Mouse (Mus musculus) inflammation-experienced regulatory T-cells, adult 6 months (primary cell): Measurements from ENCODE around the gene Tmem87a. TPM values are rescaled to one million over a fixed set of nuclear protein-coding genes. Genes with fewer than 3 reads are reported as not detected.
A peak's percentile ranks its signal among the peaks of the same experiment; 100 is the strongest.

Experiments used
- ATAC-seq: one replicate; pipeline ENCODE4 v1.8.0; 2017
- polyA plus RNA-seq, 3 experiments: library from polyadenylated mRNA; unstranded; fragments of 100-300 nt; shearing (Covaris generic); gene quantifications; one replicate each; pipeline ENCODE4 v1.2.1; 2017

The Tmem87a gene
- 10 to 100 TPM; 18.9 to 28.3 (median 24.6) TPM for polyA plus RNA-seq

- ATAC-seq = peak; percentile 96
These were observed at the start of gene Tmem87a for GRCm38 (mm10) chr2:120403986-120404822. Tmem87a (minus strand) TSS chr2:120404113.

DNA sequence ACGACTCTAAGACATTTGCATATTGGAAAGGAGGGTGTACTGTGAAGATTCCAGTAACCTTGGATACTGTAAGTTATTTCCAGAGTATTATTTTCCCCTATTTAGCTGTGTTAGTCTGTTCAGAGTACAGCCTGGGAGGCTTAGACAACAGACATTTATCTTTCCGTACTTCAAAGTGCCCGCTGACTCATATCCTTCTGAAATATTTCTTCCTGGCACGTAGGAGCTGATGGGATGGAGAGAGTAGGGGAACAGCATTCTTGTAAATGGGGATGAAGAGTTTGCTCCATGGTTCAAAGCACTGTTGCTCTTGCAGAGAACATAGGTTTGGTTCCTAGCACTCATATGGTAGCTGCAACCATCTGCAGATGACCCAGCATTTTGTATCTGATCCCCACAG lies 48.7 kb upstream of the Tmem87a start:
- ATAC-seq = no peak

DNA sequence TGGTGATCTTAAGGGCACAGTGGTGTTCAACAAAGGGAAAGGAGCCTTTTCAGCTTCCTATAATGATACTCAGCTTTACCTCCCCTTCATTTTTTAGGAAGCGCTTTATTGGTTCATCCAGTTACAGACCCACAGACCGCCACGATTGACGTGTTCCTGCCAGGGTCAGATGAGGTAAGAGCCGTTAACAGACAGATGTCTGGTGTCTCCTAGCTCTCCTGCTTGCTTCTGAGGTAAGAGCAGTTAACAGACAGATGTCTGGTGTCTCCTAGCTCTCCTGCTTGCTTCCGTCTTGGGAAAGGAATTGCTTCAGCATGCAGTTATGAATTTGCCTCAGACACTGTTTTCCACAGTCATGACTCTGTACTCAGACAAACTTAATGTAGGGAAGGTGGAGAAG lies 46.8 kb upstream of the Tmem87a start:
- no peak for ATAC-seq

GRCm38 (mm10) chr2:120447306-120447705 lies 43.4 kb upstream of the Tmem87a start:
- no peak for ATAC-seq

- no peak for ATAC-seq
These were observed 42.5 kb upstream of the Tmem87a start for GRCm38 (mm10) chr2:120446373-120446772.

DNA sequence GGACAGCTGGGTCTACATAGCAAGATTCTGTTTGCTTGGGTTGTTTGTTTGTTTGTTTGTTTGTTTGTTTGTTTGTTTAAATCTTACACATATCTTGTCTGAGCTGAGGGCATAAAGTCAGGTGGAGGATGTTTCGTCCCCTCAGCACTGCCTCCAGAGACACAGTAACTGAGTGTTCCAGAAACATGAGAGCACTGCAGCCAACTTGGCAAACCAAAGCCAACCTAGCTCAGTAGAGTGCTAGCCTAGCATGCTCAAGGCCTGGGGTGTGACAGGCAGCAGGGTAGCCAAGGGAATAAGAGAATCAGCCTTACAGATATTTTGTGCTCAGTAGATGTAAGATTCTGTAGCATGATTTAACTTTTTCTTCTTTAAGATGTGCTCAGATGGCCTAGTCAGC lies 40.6 kb upstream of the Tmem87a start:
- no peak for ATAC-seq

DNA sequence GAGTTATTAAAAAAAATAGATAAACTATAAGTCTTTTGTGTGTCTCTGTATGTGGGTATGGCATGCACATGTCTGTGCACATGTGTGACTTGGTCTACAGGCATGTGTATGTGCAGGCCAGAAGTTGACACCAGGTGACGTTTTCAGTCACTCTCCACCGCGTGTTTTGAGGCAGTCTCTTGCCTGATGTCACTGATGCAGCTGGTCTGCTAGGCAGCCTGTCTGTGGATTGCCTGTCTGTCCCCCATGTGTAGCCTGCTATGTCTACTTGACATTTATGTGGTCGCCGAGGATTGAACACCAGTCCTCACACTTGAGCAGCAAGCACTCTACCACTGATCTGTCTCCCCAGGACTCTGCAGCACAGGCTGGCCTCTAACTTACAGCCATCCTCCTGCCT lies 20.5 kb upstream of the Tmem87a start:
- ATAC-seq = no peak

DNA sequence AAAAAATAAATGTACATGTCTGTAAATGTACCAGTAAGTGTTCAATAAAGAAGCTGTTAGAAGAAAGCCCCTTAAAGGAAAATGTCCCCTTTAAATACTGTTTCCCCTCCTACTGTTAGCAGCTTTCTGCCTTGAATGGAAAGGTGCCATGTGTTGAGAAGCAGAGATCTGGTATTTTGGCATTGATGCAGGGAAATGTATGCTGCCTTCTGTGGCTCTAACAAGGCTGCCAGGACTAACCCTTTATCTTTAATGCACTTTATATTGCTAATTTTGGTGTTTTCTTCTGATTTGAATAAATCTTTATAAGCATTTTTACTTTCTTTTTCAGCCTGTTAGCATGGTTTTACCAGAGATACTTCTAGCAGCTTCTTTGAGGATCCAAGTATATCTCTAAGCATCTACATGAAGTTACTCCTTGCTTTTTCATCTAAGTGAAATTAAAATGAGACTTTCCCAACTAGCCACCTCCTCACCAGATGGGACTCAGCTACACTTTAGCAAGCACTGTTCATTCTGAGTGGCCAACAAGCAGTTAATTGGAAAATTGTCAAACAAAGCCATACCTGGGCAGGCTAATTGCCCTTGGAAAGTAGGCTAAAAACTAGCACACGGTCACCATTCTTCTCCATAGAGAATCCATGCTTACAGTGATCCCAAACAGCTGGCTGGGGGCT lies 11.0 kb upstream of the Tmem87a start:
- no peak for ATAC-seq

DNA sequence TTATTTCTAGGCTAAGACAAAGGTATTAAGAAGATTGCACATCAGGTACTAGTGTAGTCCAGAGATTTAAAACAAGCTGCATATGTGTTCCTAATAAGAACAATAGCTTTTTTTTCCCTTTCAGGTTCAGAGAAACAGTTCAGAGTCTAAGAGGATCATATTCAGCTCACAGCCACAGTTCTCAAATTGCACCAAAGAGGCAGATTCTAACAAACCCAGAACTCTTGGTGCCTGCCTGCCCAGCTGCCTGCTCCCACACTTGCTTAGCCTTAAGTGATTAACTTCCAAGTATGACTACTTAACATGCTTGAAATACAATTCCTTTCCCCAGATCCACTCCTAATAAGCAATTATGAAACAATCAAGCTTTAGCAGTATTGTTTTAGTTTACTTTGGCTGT lies 10.2 kb upstream of the Tmem87a start:
- ATAC-seq = no peak

DNA sequence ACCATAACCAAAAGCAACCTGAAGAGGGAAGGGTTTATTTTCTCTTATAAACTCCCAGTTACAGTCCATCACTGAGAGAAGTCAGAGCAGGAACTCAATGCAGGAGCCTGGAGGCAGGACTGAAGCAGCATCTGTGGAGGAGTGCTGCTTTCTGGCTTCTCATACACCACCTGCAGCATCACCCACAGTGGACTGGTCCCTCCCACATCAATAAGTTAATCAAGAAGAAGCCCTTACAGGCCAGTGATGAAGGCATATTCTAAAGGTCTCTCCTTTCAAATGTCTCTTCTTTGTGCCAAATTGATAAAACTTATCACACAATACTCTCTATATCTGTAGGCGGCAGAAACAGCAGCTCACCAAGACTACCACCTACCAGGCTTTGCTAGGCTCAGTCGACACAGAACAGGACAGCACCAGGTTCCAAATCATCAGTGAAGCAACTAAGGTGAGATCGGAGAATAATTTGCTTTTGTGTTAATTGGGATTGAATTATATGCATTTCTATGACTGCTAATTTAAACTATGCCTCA lies 7.2 kb upstream of the Tmem87a start:
- no peak for ATAC-seq

GRCm38 (mm10) chr2:120404823-120405765 lies 1.2 kb upstream of the Tmem87a start:
- no peak for ATAC-seq

- no peak for ATAC-seq
These were observed 294 bp downstream of the Tmem87a start, which contains the start of gene Ganc for GRCm38 (mm10) chr2:120403653-120403985. Ganc (plus strand) TSS chr2:120403896.

DNA sequence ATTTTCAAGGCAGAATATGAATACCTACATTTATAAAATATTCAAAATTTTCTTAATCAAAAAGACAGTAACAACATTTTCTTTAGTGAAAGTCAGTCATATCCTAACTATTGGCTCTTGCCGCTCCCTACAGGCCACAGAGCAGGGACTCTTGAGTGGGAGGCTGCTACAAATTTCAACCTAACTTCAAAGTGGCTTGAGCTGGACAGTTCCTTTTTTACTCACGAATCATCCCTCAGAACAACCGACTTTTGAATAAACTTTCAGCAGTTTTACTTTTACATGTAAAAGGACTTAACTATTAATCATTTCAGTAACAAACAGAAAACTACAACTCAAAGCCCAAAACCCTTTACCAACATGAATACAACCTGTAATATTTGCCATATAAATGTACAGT lies 1.1 kb downstream of the Tmem87a start:
- no peak for ATAC-seq

DNA sequence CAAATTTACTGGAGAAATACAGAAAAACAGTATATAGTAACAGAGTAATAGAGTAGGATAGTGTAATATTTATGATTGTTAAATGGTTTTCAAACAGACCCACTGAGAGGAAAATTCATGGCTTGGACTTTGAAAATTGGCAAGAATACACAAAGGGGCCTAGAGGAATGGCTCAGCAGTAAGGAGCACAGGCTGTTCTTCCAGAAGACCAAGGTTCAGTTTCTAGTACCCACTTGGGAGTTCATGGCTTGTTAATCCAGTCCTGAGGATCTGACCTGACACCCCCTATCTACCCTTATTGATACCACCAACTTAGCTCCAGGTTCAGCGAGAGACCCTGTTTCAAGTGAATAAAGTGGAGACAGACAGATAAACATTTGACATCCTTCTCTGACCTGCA lies 6.0 kb downstream of the Tmem87a start:
- ATAC-seq = no peak

DNA sequence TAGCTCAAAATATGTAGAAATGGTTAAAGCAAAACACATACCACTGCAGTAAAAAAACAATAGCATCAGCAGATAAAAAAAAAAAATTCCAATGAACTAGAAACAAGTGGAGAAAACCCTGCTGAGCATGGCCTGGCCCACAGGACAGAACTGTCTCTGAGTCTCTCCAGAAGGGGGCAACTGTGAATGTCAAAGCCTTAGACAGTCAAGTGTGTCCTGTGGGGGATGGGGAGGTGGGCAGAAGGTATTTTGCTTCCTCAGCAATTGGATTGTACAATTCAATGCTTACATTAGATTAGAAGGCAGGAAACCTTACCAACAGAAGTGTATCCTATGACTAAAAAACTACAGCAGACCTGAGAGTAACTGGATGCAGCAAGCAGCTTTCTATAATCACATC lies 11.5 kb downstream of the Tmem87a start:
- no peak for ATAC-seq

GRCm38 (mm10) chr2:120390934-120391333 lies 13.0 kb downstream of the Tmem87a start:
- ATAC-seq = no peak

DNA sequence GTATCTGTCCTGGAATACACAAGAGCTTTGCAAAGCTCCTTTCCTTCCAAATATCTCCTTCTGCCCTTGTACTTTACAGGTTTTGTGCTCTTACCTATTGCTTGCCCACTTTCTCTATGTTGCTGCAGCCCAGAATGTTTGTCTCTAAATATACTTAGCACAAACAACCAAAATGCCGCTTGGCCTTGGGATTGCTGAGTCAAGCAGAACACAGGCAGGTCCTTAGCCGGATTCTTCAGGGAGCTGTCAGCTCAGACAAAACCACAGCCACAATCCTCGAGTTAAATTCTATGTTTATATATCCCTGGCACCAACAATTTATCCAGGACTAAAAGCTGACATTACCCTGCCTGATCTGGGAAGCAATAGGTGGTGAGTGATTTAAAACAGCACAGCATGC lies 14.5 kb downstream of the Tmem87a start:
- ATAC-seq = no peak

DNA sequence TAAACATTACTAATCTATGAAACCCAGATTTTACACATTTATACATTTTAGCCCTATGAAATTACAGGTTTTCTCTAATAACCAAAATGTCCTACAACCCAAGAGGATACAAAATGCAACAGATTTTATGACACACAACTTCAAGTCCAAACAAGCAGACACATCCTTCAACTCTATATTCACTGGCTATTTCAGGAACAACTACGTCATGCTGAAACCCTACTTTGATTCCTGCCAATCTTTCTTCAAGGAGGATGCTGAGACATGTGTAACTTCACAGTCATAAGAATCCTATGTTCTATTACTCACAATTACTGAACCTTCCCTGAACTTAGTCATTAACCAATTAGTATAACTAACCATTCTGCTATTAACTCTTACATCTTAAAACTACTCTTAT lies 16.6 kb downstream of the Tmem87a start:
- ATAC-seq = no peak

DNA sequence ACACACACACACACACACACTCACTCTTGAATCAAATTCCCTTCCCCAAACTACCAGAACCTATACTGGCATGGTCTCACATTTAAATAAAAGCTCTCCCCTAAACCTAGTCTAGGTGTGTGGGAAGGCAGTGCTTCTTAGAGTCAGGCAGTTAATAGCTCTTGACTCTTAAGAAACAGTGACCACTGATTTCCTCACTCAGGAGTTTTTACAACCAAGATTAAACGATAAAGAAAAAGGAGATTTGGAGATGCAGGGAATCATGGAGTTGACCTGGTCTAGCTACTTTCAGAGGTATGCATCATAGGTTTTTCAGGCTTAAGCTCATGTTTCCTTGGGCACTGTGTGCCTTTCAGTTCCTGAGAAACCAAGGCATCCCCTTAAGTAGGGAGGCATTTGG lies 17.6 kb downstream of the Tmem87a start:
- no peak for ATAC-seq

GRCm38 (mm10) chr2:120373858-120374257 lies 30.1 kb downstream of the Tmem87a start:
- no peak for ATAC-seq

GRCm38 (mm10) chr2:120367416-120368207 lies 36.3 kb downstream of the Tmem87a start:
- ATAC-seq = no peak

- ATAC-seq = no peak
These were observed 37.4 kb downstream of the Tmem87a start for GRCm38 (mm10) chr2:120366501-120366900.
